Comparison of ENCODE assay signal across 8 mouse cellular contexts in the genomic region with DNA sequence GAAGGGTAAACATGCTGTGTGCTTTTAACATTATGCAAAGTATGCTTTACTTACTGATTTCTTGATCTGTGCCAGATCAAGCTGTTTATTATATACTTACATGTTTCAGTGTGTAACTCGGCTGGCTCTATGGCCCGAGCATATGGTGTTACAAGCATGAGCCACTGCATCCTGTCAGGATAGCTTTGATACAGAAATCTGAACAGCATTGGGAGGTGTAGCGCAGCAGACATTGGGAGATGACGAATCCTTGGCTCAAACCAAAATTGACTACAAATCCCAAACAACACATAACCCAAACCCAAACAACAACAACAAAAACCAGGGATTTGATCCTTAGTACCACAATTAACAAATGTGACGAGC. TPM values are rescaled to one million over a fixed set of nuclear protein-coding genes. Genes with fewer than 3 reads are reported as not detected.
DNase-seq lines count a peak whose midpoint lies in the region; ATAC-seq and TF ChIP-seq lines count a peak whose summit lies in the region.

No protein-coding gene starts in this region.

- H3K9ac ChIP-seq in liver, embryonic 13.5 days, result peak overlapping the region; percentile 90

- 5% methylated on average over 5 of the region's 5 CpGs for WGBS in liver, embryonic 13.5 days (ENCODE audit: insufficient replicate concordance)

- no peak for TF ChIP-seq CTCF in testis, adult 2 months (IDR thresholded peaks at IDR 0.05; ENCODE audit: control insufficient read depth, insufficient read depth, insufficient replicate concordance, low read depth, low read length)

- H3K4me1 ChIP-seq in testis, adult 2 months (ENCODE audit: control insufficient read depth, insufficient read depth, low read length), result peaks cover 4% of the 10 kb centered on the region
- H3K4me1 ChIP-seq in liver, embryonic 13.5 days (replicated peaks), result peaks cover 25% of the 10 kb centered on the region

- ATAC-seq in frontal cortex, adult (ENCODE audit: low TSS enrichment), result peak; percentile 14; the same call in 1 of the 2 replicates
- no peak for ATAC-seq in liver, embryonic 13.5 days (ENCODE audit: low read depth)

- no peak for DNase-seq in frontal cortex, postnatal 25 days (ENCODE audit: low spot score in 2 of 2)
- no peak for DNase-seq in testis, postnatal 14 days (ENCODE audit: low spot score)
- no peak for DNase-seq in liver, embryonic 13.5 days
- DNase-seq in urinary bladder, postnatal 10 days (ENCODE audit: low spot score), result no peak
- DNase-seq in layer of hippocampus, adult 9-10 months (ENCODE audit: low spot score), result no peak
- no peak for DNase-seq in frontal cortex, postnatal 36 days (ENCODE audit: low spot score in 2 of 2)

- H3K4me3 ChIP-seq in testis, adult 2 months (ENCODE audit: control insufficient read depth, low read depth, low read length), result peak overlapping the region; percentile 92
- peak overlapping the region; percentile 89 for H3K4me3 ChIP-seq in liver, embryonic 13.5 days (replicated peaks)

- H3K9me3 ChIP-seq in liver, embryonic 13.5 days (replicated peaks), result no peaks in the 10 kb centered on the region

- peaks cover 4% of the 10 kb centered on the region; the same call in 1 of the 2 replicates for H3K36me3 ChIP-seq in testis, adult 2 months (ENCODE audit: control insufficient read depth, insufficient read depth, low read length)
- H3K36me3 ChIP-seq in liver, embryonic 13.5 days, result peaks cover 31% of the 10 kb centered on the region

- H3K27me3 ChIP-seq in testis, adult 2 months (ENCODE audit: control insufficient read depth, insufficient read depth, low read length), result no peaks in the 10 kb centered on the region
- H3K27me3 ChIP-seq in liver, embryonic 13.5 days, result no peaks in the 10 kb centered on the region

- H3K4me2 ChIP-seq in liver, embryonic 13.5 days, result peak overlapping the region; percentile 95

- no peak for TF ChIP-seq POLR2A in testis, adult 2 months (IDR thresholded peaks at IDR 0.05; ENCODE audit: control insufficient read depth, low read depth, low read length)

- H3K27ac ChIP-seq in testis, adult 2 months (ENCODE audit: control insufficient read depth, insufficient read depth, low read depth, low read length), result peak overlapping the region; percentile 67
- H3K27ac ChIP-seq in liver, embryonic 13.5 days, result peak overlapping the region; percentile 87

RNA-seq across cellular contexts. Expression of gene 2310039H08Rik, which starts 0.4 kb away (rescaled TPM):
- 86.6 and 89.2 TPM in 2 replicates for polyA plus RNA-seq in testis, adult 2 months (2012; rRNA removed)
- 44.5 and 51.4 TPM in 2 replicates for polyA plus RNA-seq in liver, embryonic 13.5 days (2015; fragmentation: Nextera tagmentation; extraction: Ambion mirVana)

RNA-seq across cellular contexts. Expression of gene Ptcra, which starts 8.5 kb away (rescaled TPM):
- polyA plus RNA-seq in testis, adult 2 months (2012; rRNA removed), result 0.18 and 0.23 TPM in 2 replicates
- 0.30 and 0.32 TPM in 2 replicates for polyA plus RNA-seq in liver, embryonic 13.5 days (2015; fragmentation: Nextera tagmentation; extraction: Ambion mirVana)

RNA-seq across cellular contexts. Expression of gene Rpl7l1, which starts 10.5 kb away (rescaled TPM):
- polyA plus RNA-seq in testis, adult 2 months (2012; rRNA removed), result 13.3 and 14.1 TPM in 2 replicates
- 108 and 131 TPM in 2 replicates for polyA plus RNA-seq in liver, embryonic 13.5 days (2015; fragmentation: Nextera tagmentation; extraction: Ambion mirVana)

RNA-seq across cellular contexts. Expression of gene Cnpy3, which starts 20.0 kb away (rescaled TPM):
- 18.9 and 20.6 TPM in 2 replicates for polyA plus RNA-seq in testis, adult 2 months (2012; rRNA removed)
- 30.2 and 30.9 TPM in 2 replicates for polyA plus RNA-seq in liver, embryonic 13.5 days (2015; fragmentation: Nextera tagmentation; extraction: Ambion mirVana)

RNA-seq across cellular contexts. Expression of gene Gnmt, which starts 43.1 kb away (rescaled TPM):
- 2.3 and 3.7 TPM in 2 replicates for polyA plus RNA-seq in testis, adult 2 months (2012; rRNA removed)
- 11.0 and 11.7 TPM in 2 replicates for polyA plus RNA-seq in liver, embryonic 13.5 days (2015; fragmentation: Nextera tagmentation; extraction: Ambion mirVana)
